Mouse (Mus musculus): ENCODE data around the gene Muc13. TPM values are rescaled to one million over a fixed set of nuclear protein-coding genes. Genes with fewer than 3 reads are reported as not detected.

Gene Muc13
- total RNA-seq, 2 experiments from 2014 or later, result 0.11 TPM; not detected in 1

GRCm38 (mm10) chr16:33768491-33769278 lies 25.2 kb upstream of the Muc13 start:
- no peak for DNase-seq (ENCODE audit: low spot score in 2 of 2)

- DNase-seq (ENCODE audit: low spot score in 2 of 2), result no peak
Observed at GRCm38 (mm10) chr16:33769848-33770247, 24.0 kb upstream of the Muc13 start.

GRCm38 (mm10) chr16:33770778-33771454 lies 22.9 kb upstream of the Muc13 start:
- no peak for DNase-seq (ENCODE audit: low spot score in 2 of 2)

- no peak for DNase-seq (ENCODE audit: low spot score in 2 of 2)
Observed at GRCm38 (mm10) chr16:33772809-33773208, 21.0 kb upstream of the Muc13 start.

- no peak for DNase-seq (ENCODE audit: low spot score in 2 of 2)
Observed at GRCm38 (mm10) chr16:33774972-33775371, 18.9 kb upstream of the Muc13 start.

GRCm38 (mm10) chr16:33775733-33776335 lies 18.0 kb upstream of the Muc13 start:
- DNase-seq (ENCODE audit: low spot score in 2 of 2), result no peak

GRCm38 (mm10) chr16:33776766-33777529 lies 16.9 kb upstream of the Muc13 start:
- no peak for DNase-seq (ENCODE audit: low spot score in 2 of 2)

GRCm38 (mm10) chr16:33777607-33778006 lies 16.2 kb upstream of the Muc13 start:
- no peak for DNase-seq (ENCODE audit: low spot score in 2 of 2)

GRCm38 (mm10) chr16:33781789-33782728 lies 11.8 kb upstream of the Muc13 start:
- DNase-seq (ENCODE audit: low spot score in 2 of 2), result no peak

- DNase-seq (ENCODE audit: low spot score in 2 of 2), result no peak
Observed at GRCm38 (mm10) chr16:33782729-33783091, 11.1 kb upstream of the Muc13 start.

- no peak for DNase-seq (ENCODE audit: low spot score in 2 of 2)
Observed at GRCm38 (mm10) chr16:33784547-33784946, 9.3 kb upstream of the Muc13 start.

GRCm38 (mm10) chr16:33785092-33785704 lies 8.6 kb upstream of the Muc13 start:
- DNase-seq (ENCODE audit: low spot score in 2 of 2), result no peak

- DNase-seq (ENCODE audit: low spot score in 2 of 2), result no peak
Observed at GRCm38 (mm10) chr16:33786657-33787390, 7.0 kb upstream of the Muc13 start.

- DNase-seq (ENCODE audit: low spot score in 2 of 2), result no peak
Observed at GRCm38 (mm10) chr16:33795106-33795505, 1.3 kb downstream of the Muc13 start.

GRCm38 (mm10) chr16:33795887-33796286 lies 2.0 kb downstream of the Muc13 start:
- no peak for DNase-seq (ENCODE audit: low spot score in 2 of 2)

- no peak for DNase-seq (ENCODE audit: low spot score in 2 of 2)
Observed at GRCm38 (mm10) chr16:33796756-33797155, 2.9 kb downstream of the Muc13 start.

- peak; percentile 60 to 72 for DNase-seq (ENCODE audit: low spot score in 2 of 2)
Observed at GRCm38 (mm10) chr16:33797860-33798259, 4.0 kb downstream of the Muc13 start.

- no peak for DNase-seq (ENCODE audit: low spot score in 2 of 2)
Observed at GRCm38 (mm10) chr16:33810002-33810401, 16.2 kb downstream of the Muc13 start.

Measured in layer of hippocampus, postnatal 10 days (tissue).